Mouse (Mus musculus) spleen, postnatal 14 days (tissue): ENCODE measurements at regions not wholly inside any gene's neighbourhood (a gene's known extent, or its start where the extent isn't known, plus 50 kb on each side); places are given as distances from the start of the nearest gene placed in this dataset.

Experiments used
- DNase-seq, 2 experiments: peaks; one replicate each; pipeline ENCODE4 v3.0.0; 2021 to 2022; ENCODE audit warnings: low spot score in 2 of 2

GRCm38 (mm10) chr8:35185165-35185564 lies 580.4 kb upstream of the Gm19410 start:
- no peak for DNase-seq

- no peak for DNase-seq
Measured at GRCm38 (mm10) chr8:35188531-35188930, 577.1 kb upstream of the Gm19410 start.

GRCm38 (mm10) chr8:35189695-35190094 lies 575.9 kb upstream of the Gm19410 start:
- DNase-seq, result no peak

- no peak for DNase-seq
Measured at GRCm38 (mm10) chr8:35192515-35192914, 573.1 kb upstream of the Gm19410 start.

GRCm38 (mm10) chr8:35193771-35194170 lies 571.8 kb upstream of the Gm19410 start:
- DNase-seq, result no peak

GRCm38 (mm10) chr8:35196189-35196588 lies 569.4 kb upstream of the Gm19410 start:
- DNase-seq, result no peak

GRCm38 (mm10) chr8:35198766-35199165 lies 566.8 kb upstream of the Gm19410 start:
- DNase-seq, result no peak

GRCm38 (mm10) chr8:35201416-35201815 lies 564.2 kb upstream of the Gm19410 start:
- no peak for DNase-seq

GRCm38 (mm10) chr8:35204971-35205370 lies 560.6 kb upstream of the Gm19410 start:
- no peak for DNase-seq

GRCm38 (mm10) chr8:35205536-35205935 lies 560.1 kb upstream of the Gm19410 start:
- DNase-seq, result peak in 1 of 2 experiments; percentile 6

GRCm38 (mm10) chr8:35206271-35206670 lies 559.3 kb upstream of the Gm19410 start:
- DNase-seq, result no peak

- DNase-seq, result no peak
Measured at GRCm38 (mm10) chr8:35208357-35208756, 557.2 kb upstream of the Gm19410 start.

GRCm38 (mm10) chr8:35211506-35212452 lies 553.8 kb upstream of the Gm19410 start:
- no peak for DNase-seq

- no peak for DNase-seq
Measured at GRCm38 (mm10) chr8:35213515-35213914, 552.1 kb upstream of the Gm19410 start.

- DNase-seq, result no peak
Measured at GRCm38 (mm10) chr8:35217604-35218003, 548.0 kb upstream of the Gm19410 start.

GRCm38 (mm10) chr8:35218327-35218726 lies 547.3 kb upstream of the Gm19410 start:
- DNase-seq, result no peak

GRCm38 (mm10) chr8:35224053-35224924 lies 541.3 kb upstream of the Gm19410 start:
- no peak for DNase-seq

GRCm38 (mm10) chr8:35224925-35225244 lies 540.7 kb upstream of the Gm19410 start:
- DNase-seq, result no peak

GRCm38 (mm10) chr8:35227079-35227478 lies 538.5 kb upstream of the Gm19410 start:
- DNase-seq, result no peak

GRCm38 (mm10) chr8:35228449-35228848 lies 537.1 kb upstream of the Gm19410 start:
- DNase-seq, result no peak

- DNase-seq, result no peak
Measured at GRCm38 (mm10) chr8:35233520-35234186, 531.9 kb upstream of the Gm19410 start.

- DNase-seq, result no peak
Measured at GRCm38 (mm10) chr8:35234436-35234835, 531.2 kb upstream of the Gm19410 start.
